Mouse (Mus musculus): ENCODE measurements around the gene Vezt. TPM values are rescaled to one million over a fixed set of nuclear protein-coding genes. Genes with fewer than 3 reads are reported as not detected.

The Vezt gene
- polyA plus RNA-seq, 1 experiment: 10.2 TPM

DNA sequence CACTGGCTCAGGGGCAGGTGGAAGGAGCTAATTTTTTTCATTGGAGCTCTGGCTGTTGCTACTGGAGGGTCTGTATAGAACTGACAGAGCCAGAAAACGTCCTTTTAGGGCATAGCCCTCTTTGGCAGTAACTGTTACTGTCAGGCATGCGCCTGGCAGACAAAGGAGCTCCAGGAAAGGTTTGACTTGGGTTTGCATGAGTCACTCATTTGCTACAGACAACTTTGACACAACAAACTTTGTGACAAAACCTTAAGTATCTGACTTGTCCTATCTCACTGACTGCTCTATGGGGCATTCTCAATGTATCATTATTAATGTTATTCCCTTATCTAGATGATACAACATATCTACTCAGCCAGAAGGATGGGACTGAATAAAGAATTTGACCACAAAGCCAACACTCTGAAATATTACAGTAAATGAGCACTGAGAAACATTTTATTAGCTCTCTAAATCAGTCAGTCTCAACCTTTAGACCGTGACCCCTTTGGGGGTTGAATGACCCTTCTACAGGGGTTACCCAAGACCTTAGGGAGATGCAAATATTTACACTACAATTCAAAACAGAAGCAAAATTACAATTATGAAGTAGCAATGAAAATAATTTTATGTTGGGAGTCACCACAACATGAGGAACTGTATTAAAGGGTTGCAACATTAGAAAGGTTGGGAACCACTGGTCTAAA, 25.5 kb downstream of the Vezt start:
- Histone ChIP-seq H3K36me3 (ENCODE audit: control insufficient read depth, insufficient read depth) (peaks cover 3% of the 10 kb centered on the region), H3K79me3 (ENCODE audit: low read depth) (peaks cover 6% of the 10 kb centered on the region), H3K79me2 (ENCODE audit: control insufficient read depth, insufficient read depth) (peaks cover 5% of the 10 kb centered on the region), H3ac (ENCODE audit: control insufficient read depth, insufficient read length, low read depth) (no peak overlapping the region), H3K27me3 (ENCODE audit: control insufficient read depth, insufficient read depth, insufficient read length) (no peaks in the 10 kb centered on the region), H3K4me3 (ENCODE audit: insufficient read depth, poor library complexity, severe bottlenecking) (no peak overlapping the region)
- TF ChIP-seq MAX (IDR thresholded peaks at IDR 0.05) (no peak), CTCF (IDR thresholded peaks at IDR 0.05; ENCODE audit: control insufficient read depth, insufficient read depth, insufficient read length) (no peak), FOSL1 (IDR thresholded peaks at IDR 0.05; ENCODE audit: insufficient read depth, low read length, poor library complexity, severe bottlenecking) (no peak), CEBPB (IDR thresholded peaks at IDR 0.05; ENCODE audit: low read depth) (no peak), USF1 (IDR thresholded peaks at IDR 0.05; ENCODE audit: low read depth) (no peak), MYOG (IDR thresholded peaks at IDR 0.05; ENCODE audit: control insufficient read depth, extremely low read depth, insufficient read length) (no peak), MYOD1 (IDR thresholded peaks at IDR 0.05; ENCODE audit: control insufficient read depth, insufficient read length, low read depth) (no peak)

DNA sequence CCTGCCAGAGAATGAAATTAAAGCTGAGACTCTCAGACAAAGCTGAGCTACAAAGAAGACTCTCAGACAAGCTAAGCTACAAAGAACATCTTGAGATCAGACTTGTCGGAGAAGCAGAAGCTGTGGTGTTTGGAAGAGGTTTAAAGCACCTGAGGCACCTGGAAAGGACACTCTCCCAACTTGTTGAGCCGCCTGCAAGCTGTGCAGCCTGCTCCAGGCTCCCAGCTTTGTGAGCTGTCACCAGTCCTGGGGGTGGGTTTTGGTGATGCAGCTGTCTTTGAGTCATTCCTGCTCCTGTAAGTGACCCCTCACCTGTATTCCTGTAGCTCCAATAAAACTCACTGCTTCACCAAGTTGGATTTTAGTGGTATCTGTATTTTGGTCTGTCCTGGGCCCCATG, 27.3 kb downstream of the Vezt start:
- no peak for TF ChIP-seq CTCF (IDR thresholded peaks at IDR 0.05; ENCODE audit: control insufficient read depth, insufficient read depth, insufficient read length)
- no peak for TF ChIP-seq CEBPB (IDR thresholded peaks at IDR 0.05; ENCODE audit: low read depth)
- no peak for TF ChIP-seq USF1 (IDR thresholded peaks at IDR 0.05; ENCODE audit: low read depth)
- no peak for TF ChIP-seq MYOD1 (IDR thresholded peaks at IDR 0.05; ENCODE audit: control insufficient read depth, insufficient read length, low read depth)
- TF ChIP-seq MYOG (IDR thresholded peaks at IDR 0.05; ENCODE audit: control insufficient read depth, extremely low read depth, insufficient read length): no peak
- no peak for TF ChIP-seq FOSL1 (IDR thresholded peaks at IDR 0.05; ENCODE audit: insufficient read depth, low read length, poor library complexity, severe bottlenecking)
- no peak for TF ChIP-seq MAX (IDR thresholded peaks at IDR 0.05)
- H3K4me3 ChIP-seq (ENCODE audit: insufficient read depth, poor library complexity, severe bottlenecking): no peak overlapping the region
- no peaks in the 10 kb centered on the region for H3K27me3 ChIP-seq (ENCODE audit: control insufficient read depth, insufficient read depth, insufficient read length)
- H3K36me3 ChIP-seq (ENCODE audit: control insufficient read depth, insufficient read depth): peaks cover 3% of the 10 kb centered on the region
- H3K79me3 ChIP-seq (ENCODE audit: low read depth): peaks cover 6% of the 10 kb centered on the region
- H3K79me2 ChIP-seq (ENCODE audit: control insufficient read depth, insufficient read depth): peaks cover 5% of the 10 kb centered on the region
- no peak overlapping the region for H3ac ChIP-seq (ENCODE audit: control insufficient read depth, insufficient read length, low read depth)

DNA sequence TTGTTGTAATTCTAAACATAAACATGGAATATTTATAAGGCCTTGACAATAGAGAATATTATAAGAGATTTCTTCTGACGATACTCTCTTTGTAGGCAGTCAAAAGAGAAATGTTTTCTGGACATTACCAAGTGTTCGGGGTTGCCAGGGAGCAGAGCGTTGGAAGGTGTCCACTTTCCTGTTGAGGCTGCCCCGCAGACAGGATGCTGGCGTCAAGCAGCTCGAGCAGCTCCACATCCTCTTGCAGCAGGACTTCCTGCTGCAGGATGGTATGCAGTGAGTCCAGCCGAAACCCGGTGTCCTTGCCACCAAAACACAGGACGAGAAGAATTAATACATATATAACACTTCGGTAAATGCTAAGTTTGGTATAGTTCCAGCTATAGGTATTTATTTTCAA, 35.4 kb downstream of the Vezt start:
- Histone ChIP-seq H3K79me2 (ENCODE audit: control insufficient read depth, insufficient read depth) (no peaks in the 10 kb centered on the region), H3K4me3 (ENCODE audit: insufficient read depth, poor library complexity, severe bottlenecking) (no peak overlapping the region), H3ac (ENCODE audit: control insufficient read depth, insufficient read length, low read depth) (no peak overlapping the region), H3K27me3 (ENCODE audit: control insufficient read depth, insufficient read depth, insufficient read length) (no peaks in the 10 kb centered on the region), H3K79me3 (ENCODE audit: low read depth) (no peaks in the 10 kb centered on the region), H3K36me3 (ENCODE audit: control insufficient read depth, insufficient read depth) (peaks cover 34% of the 10 kb centered on the region)
- TF ChIP-seq MYOD1 (IDR thresholded peaks at IDR 0.05; ENCODE audit: control insufficient read depth, insufficient read length, low read depth) (no peak), MYOG (IDR thresholded peaks at IDR 0.05; ENCODE audit: control insufficient read depth, extremely low read depth, insufficient read length) (no peak), CTCF (IDR thresholded peaks at IDR 0.05; ENCODE audit: control insufficient read depth, insufficient read depth, insufficient read length) (no peak), CEBPB (IDR thresholded peaks at IDR 0.05; ENCODE audit: low read depth) (no peak), MAX (IDR thresholded peaks at IDR 0.05) (no peak), USF1 (IDR thresholded peaks at IDR 0.05; ENCODE audit: low read depth) (no peak), FOSL1 (IDR thresholded peaks at IDR 0.05; ENCODE audit: insufficient read depth, low read length, poor library complexity, severe bottlenecking) (no peak)

DNA sequence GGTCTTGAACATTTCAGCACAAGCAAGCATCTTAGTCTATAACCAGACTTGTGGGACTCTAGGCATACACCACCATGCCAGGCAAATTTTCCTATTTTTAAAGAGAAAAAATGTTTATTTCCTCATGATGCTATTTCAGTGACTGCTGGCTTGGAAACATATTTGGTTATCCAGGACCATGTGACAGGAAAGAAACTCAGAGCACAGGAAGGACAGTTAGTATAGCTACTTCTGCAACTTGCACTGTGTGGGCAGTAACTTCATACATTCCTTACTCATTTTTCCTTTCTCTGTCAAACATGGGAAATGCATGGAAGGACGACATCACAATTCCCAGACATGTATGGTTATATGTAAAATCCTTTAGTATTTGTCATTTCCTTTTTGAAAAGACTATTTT, 36.3 kb downstream of the Vezt start:
- Histone ChIP-seq H3K79me2 (ENCODE audit: control insufficient read depth, insufficient read depth) (no peaks in the 10 kb centered on the region), H3K4me3 (ENCODE audit: insufficient read depth, poor library complexity, severe bottlenecking) (no peak overlapping the region), H3K27me3 (ENCODE audit: control insufficient read depth, insufficient read depth, insufficient read length) (no peaks in the 10 kb centered on the region), H3ac (ENCODE audit: control insufficient read depth, insufficient read length, low read depth) (no peak overlapping the region), H3K36me3 (ENCODE audit: control insufficient read depth, insufficient read depth) (peaks cover 42% of the 10 kb centered on the region), H3K79me3 (ENCODE audit: low read depth) (no peaks in the 10 kb centered on the region)
- TF ChIP-seq MYOD1 (IDR thresholded peaks at IDR 0.05; ENCODE audit: control insufficient read depth, insufficient read length, low read depth) (no peak), CTCF (IDR thresholded peaks at IDR 0.05; ENCODE audit: control insufficient read depth, insufficient read depth, insufficient read length) (no peak)

DNA sequence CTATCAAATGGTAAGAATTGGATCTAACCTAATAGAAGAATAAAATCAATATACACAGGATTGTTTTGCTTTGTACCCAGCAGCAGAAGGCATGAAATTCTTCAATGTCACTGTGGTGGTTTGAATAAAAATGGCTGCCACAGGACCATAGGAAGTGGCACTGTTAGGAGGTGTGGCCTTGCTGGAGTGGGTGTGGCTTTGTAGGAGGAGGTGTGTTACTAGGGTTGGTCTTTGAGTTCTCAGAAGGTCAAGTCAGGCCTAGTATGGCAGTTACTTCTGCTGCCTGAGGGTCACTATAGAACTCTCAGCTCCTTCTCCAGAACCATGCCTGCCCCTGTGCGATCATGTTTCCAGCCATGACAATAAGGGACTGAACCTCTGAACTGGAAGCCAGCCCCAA, 40.5 kb downstream of the Vezt start:
- Histone ChIP-seq H3K36me3 (ENCODE audit: control insufficient read depth, insufficient read depth) (peaks cover 45% of the 10 kb centered on the region), H3K27me3 (ENCODE audit: control insufficient read depth, insufficient read depth, insufficient read length) (no peaks in the 10 kb centered on the region), H3K79me3 (ENCODE audit: low read depth) (no peaks in the 10 kb centered on the region), H3ac (ENCODE audit: control insufficient read depth, insufficient read length, low read depth) (no peak overlapping the region), H3K4me3 (ENCODE audit: insufficient read depth, poor library complexity, severe bottlenecking) (no peak overlapping the region), H3K79me2 (ENCODE audit: control insufficient read depth, insufficient read depth) (no peaks in the 10 kb centered on the region)
- TF ChIP-seq CTCF (IDR thresholded peaks at IDR 0.05; ENCODE audit: control insufficient read depth, insufficient read depth, insufficient read length) (no peak), CEBPB (IDR thresholded peaks at IDR 0.05; ENCODE audit: low read depth) (no peak), FOSL1 (IDR thresholded peaks at IDR 0.05; ENCODE audit: insufficient read depth, low read length, poor library complexity, severe bottlenecking) (no peak), MYOD1 (IDR thresholded peaks at IDR 0.05; ENCODE audit: control insufficient read depth, insufficient read length, low read depth) (no peak), MYOG (IDR thresholded peaks at IDR 0.05; ENCODE audit: control insufficient read depth, extremely low read depth, insufficient read length) (no peak), MAX (IDR thresholded peaks at IDR 0.05) (no peak), USF1 (IDR thresholded peaks at IDR 0.05; ENCODE audit: low read depth) (no peak)

DNA sequence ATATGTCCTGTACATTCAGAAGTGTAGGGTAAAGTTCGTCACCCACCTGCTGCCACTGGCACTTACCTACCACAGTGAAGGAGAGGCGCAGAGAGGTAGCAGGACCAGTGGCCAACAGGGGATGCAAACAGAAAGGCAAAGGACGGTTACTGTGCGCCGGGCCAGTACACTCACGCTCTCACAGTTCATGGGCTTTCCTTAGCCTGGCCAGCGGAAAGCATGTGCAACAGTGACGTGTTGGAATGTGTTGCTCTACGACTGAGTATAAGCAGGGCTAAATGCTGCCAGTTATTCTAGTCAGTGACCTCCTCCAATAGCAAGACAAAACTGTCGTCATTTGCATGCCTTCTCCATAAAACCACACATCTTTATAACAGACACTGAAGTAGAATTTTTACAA, 41.5 kb downstream of the Vezt start:
- H3K36me3 ChIP-seq (ENCODE audit: control insufficient read depth, insufficient read depth): peaks cover 46% of the 10 kb centered on the region
- H3K27me3 ChIP-seq (ENCODE audit: control insufficient read depth, insufficient read depth, insufficient read length): no peaks in the 10 kb centered on the region
- no peaks in the 10 kb centered on the region for H3K79me2 ChIP-seq (ENCODE audit: control insufficient read depth, insufficient read depth)
- no peaks in the 10 kb centered on the region for H3K79me3 ChIP-seq (ENCODE audit: low read depth)
- no peak overlapping the region for H3ac ChIP-seq (ENCODE audit: control insufficient read depth, insufficient read length, low read depth)
- TF ChIP-seq CEBPB (IDR thresholded peaks at IDR 0.05; ENCODE audit: low read depth): no peak
- H3K4me3 ChIP-seq (ENCODE audit: insufficient read depth, poor library complexity, severe bottlenecking): no peak overlapping the region
